Comparison of ENCODE assay signal across 11 mouse cellular contexts in the genomic region with DNA sequence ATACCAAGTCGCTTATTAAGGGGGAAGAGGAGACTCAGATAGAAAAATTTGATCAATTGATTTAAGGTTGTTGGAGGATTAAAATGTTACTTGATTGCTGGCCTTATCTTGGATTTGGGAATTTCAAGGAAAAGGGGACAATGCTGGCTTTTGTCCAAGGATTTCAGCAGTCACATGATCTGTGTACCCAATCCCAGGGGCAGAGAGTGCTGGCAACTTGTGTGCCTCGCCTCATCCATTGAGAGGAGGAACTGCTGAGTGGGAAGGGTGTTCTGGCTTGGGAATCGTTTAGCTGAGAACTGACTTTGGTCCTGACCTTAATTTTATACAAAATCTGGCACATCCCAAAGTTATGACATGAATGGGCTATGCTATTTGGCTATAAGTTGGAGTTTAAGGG.
DNase-seq lines count a peak whose midpoint lies in the region; ATAC-seq and TF ChIP-seq lines count a peak whose summit lies in the region.
"Had no signal": no experiment of that assay in that cellular context is flagged by ENCODE, and none has a peak within 500 bp of the region (broad histone marks: within the 10 kb centered on the region; RNA-seq: fewer than 3 reads in every experiment).

No protein-coding gene starts in this region.

- no peak; the same call in 1 of the 2 replicates for ATAC-seq in hindbrain, embryonic 13.5 days (ENCODE audit: low FRiP score)
- ATAC-seq in hindbrain, embryonic 16.5 days: no peak
- ATAC-seq in midbrain, embryonic 12.5 days (ENCODE audit: low FRiP score, low read depth): peak; percentile 54; the same call in 1 of the 2 replicates
- no peak for ATAC-seq in midbrain, embryonic 16.5 days
- peak; percentile 67; the same call in 1 of the 2 replicates for ATAC-seq in forebrain, postnatal 0 days
- ATAC-seq in stomach, embryonic 14.5 days (ENCODE audit: insufficient number of reproducible peaks, insufficient read depth, low FRiP score, low read depth): no peak
- ATAC-seq in granulocyte monocyte progenitor cell, adult 5-6 weeks (replicated peaks; ENCODE audit: poor library complexity, severe bottlenecking): no peak

- WGBS in hindbrain, embryonic 13.5 days: 41% methylated on average over 3 of the region's 3 CpGs
- 59% methylated on average over 3 of the region's 3 CpGs for WGBS in hindbrain, embryonic 16.5 days
- 55% methylated on average over 3 of the region's 3 CpGs for WGBS in midbrain, embryonic 12.5 days
- WGBS in midbrain, embryonic 16.5 days: 35% methylated on average over 3 of the region's 3 CpGs
- 35% methylated on average over 3 of the region's 3 CpGs for WGBS in forebrain, postnatal 0 days
- 34% methylated on average over 3 of the region's 3 CpGs for WGBS in stomach, embryonic 14.5 days

- 0 out of 2 replicates have a peak overlapping the region, but pooled peaks have one; percentile 4 for H3K27ac ChIP-seq in hindbrain, embryonic 13.5 days
- no peak overlapping the region for H3K27ac ChIP-seq in hindbrain, embryonic 16.5 days (ENCODE audit: low read depth, low read length)
- no peak overlapping the region for H3K27ac ChIP-seq in midbrain, embryonic 12.5 days (replicated peaks)
- H3K27ac ChIP-seq in midbrain, embryonic 16.5 days (ENCODE audit: low read length): no peak overlapping the region
- H3K27ac ChIP-seq in forebrain, postnatal 0 days (ENCODE audit: low read depth, low read length): no peak overlapping the region
- H3K27ac ChIP-seq in stomach, embryonic 14.5 days (ENCODE audit: low read length): peak overlapping the region; percentile 66

- H3K4me2 ChIP-seq in hindbrain, embryonic 13.5 days: no peak overlapping the region
- H3K4me2 ChIP-seq in hindbrain, embryonic 16.5 days (ENCODE audit: low read length): no peak overlapping the region
- H3K4me2 ChIP-seq in midbrain, embryonic 12.5 days (replicated peaks): no peak overlapping the region
- no peak overlapping the region for H3K4me2 ChIP-seq in midbrain, embryonic 16.5 days (ENCODE audit: low read length)
- no peak overlapping the region for H3K4me2 ChIP-seq in forebrain, postnatal 0 days (ENCODE audit: low read depth)
- no peak overlapping the region; the same call in 1 of the 2 replicates for H3K4me2 ChIP-seq in stomach, embryonic 14.5 days (replicated peaks; ENCODE audit: low read depth, low read length)

- no peaks in the 10 kb centered on the region for H3K27me3 ChIP-seq in hindbrain, embryonic 13.5 days
- H3K27me3 ChIP-seq in hindbrain, embryonic 16.5 days (replicated peaks; ENCODE audit: control insufficient read depth, insufficient read depth, low read length): no peaks in the 10 kb centered on the region
- H3K27me3 ChIP-seq in midbrain, embryonic 12.5 days: 0 out of 2 replicates have a peak, but pooled peaks cover 2% of the 10 kb centered on the region
- no peaks in the 10 kb centered on the region for H3K27me3 ChIP-seq in midbrain, embryonic 16.5 days (ENCODE audit: control insufficient read depth, insufficient read depth, low read depth, low read length)
- no peaks in the 10 kb centered on the region for H3K27me3 ChIP-seq in forebrain, postnatal 0 days (ENCODE audit: insufficient read depth, low read length)
- no peaks in the 10 kb centered on the region for H3K27me3 ChIP-seq in stomach, embryonic 14.5 days (ENCODE audit: control insufficient read depth, insufficient read depth, low read length)

- no peak overlapping the region for H3K4me3 ChIP-seq in hindbrain, embryonic 13.5 days
- no peak overlapping the region for H3K4me3 ChIP-seq in hindbrain, embryonic 16.5 days (ENCODE audit: low read length)
- H3K4me3 ChIP-seq in midbrain, embryonic 12.5 days: no peak overlapping the region
- no peak overlapping the region for H3K4me3 ChIP-seq in midbrain, embryonic 16.5 days (ENCODE audit: low read depth, low read length)
- no peak overlapping the region for H3K4me3 ChIP-seq in forebrain, postnatal 0 days (ENCODE audit: low read depth, low read length)
- no peak overlapping the region for H3K4me3 ChIP-seq in stomach, embryonic 14.5 days (ENCODE audit: low read depth, low read length)

- TF ChIP-seq CTCF in forebrain, postnatal 0 days (IDR thresholded peaks at IDR 0.05; ENCODE audit: low read depth): no peak

- no peaks in the 10 kb centered on the region for H3K9me3 ChIP-seq in hindbrain, embryonic 13.5 days
- H3K9me3 ChIP-seq in hindbrain, embryonic 16.5 days (ENCODE audit: control insufficient read depth, low read length): no peaks in the 10 kb centered on the region
- H3K9me3 ChIP-seq in midbrain, embryonic 12.5 days: no peaks in the 10 kb centered on the region
- no peaks in the 10 kb centered on the region for H3K9me3 ChIP-seq in midbrain, embryonic 16.5 days (replicated peaks; ENCODE audit: control insufficient read depth, low read length, poor library complexity, severe bottlenecking)
- H3K9me3 ChIP-seq in forebrain, postnatal 0 days (ENCODE audit: low read length): no peaks in the 10 kb centered on the region
- no peaks in the 10 kb centered on the region for H3K9me3 ChIP-seq in stomach, embryonic 14.5 days (ENCODE audit: control insufficient read depth, low read depth, low read length)
- H3K9me3 ChIP-seq: G1E had no signal

- no peaks in the 10 kb centered on the region for H3K36me3 ChIP-seq in hindbrain, embryonic 13.5 days
- no peaks in the 10 kb centered on the region for H3K36me3 ChIP-seq in hindbrain, embryonic 16.5 days (ENCODE audit: control insufficient read depth, insufficient read depth, low read length)
- no peaks in the 10 kb centered on the region for H3K36me3 ChIP-seq in midbrain, embryonic 12.5 days
- H3K36me3 ChIP-seq in midbrain, embryonic 16.5 days (ENCODE audit: control insufficient read depth, insufficient read depth, low read length): no peaks in the 10 kb centered on the region
- no peaks in the 10 kb centered on the region for H3K36me3 ChIP-seq in forebrain, postnatal 0 days (ENCODE audit: insufficient read depth)
- no peaks in the 10 kb centered on the region for H3K36me3 ChIP-seq in stomach, embryonic 14.5 days (ENCODE audit: control insufficient read depth, insufficient read depth, low read length)

- peaks cover 29% of the 10 kb centered on the region for H3K4me1 ChIP-seq in hindbrain, embryonic 13.5 days (replicated peaks)
- H3K4me1 ChIP-seq in hindbrain, embryonic 16.5 days (ENCODE audit: control insufficient read depth, insufficient read depth, low read depth, low read length): peaks cover 16% of the 10 kb centered on the region
- peaks cover 14% of the 10 kb centered on the region for H3K4me1 ChIP-seq in midbrain, embryonic 12.5 days
- peaks cover 5% of the 10 kb centered on the region; the same call in 1 of the 2 replicates for H3K4me1 ChIP-seq in midbrain, embryonic 16.5 days (ENCODE audit: control insufficient read depth, insufficient read depth, low read length)
- H3K4me1 ChIP-seq in forebrain, postnatal 0 days (ENCODE audit: insufficient read depth): 0 out of 2 replicates have a peak, but pooled peaks cover 3% of the 10 kb centered on the region
- peaks cover 45% of the 10 kb centered on the region for H3K4me1 ChIP-seq in stomach, embryonic 14.5 days (ENCODE audit: control insufficient read depth, insufficient read depth, low read length)

- no peak overlapping the region for H3K9ac ChIP-seq in hindbrain, embryonic 13.5 days
- no peak overlapping the region for H3K9ac ChIP-seq in hindbrain, embryonic 16.5 days (ENCODE audit: low read depth, low read length)
- H3K9ac ChIP-seq in midbrain, embryonic 12.5 days (replicated peaks): no peak overlapping the region
- H3K9ac ChIP-seq in midbrain, embryonic 16.5 days (ENCODE audit: low read depth, low read length): no peak overlapping the region
- no peak overlapping the region for H3K9ac ChIP-seq in forebrain, postnatal 0 days
- no peak overlapping the region for H3K9ac ChIP-seq in stomach, embryonic 14.5 days (replicated peaks; ENCODE audit: low read depth, low read length)

- DNase-seq in forebrain, postnatal 0 days: peak; percentile 43
- DNase-seq: adrenal gland, postnatal 10 days; cerebellum, adult 9-10 months; heart, postnatal 36 days had no signal

Comparison
In these comparisons a context has a peak if more than half of its experiments do, and no peak if none do; other contexts are left out.
1. ATAC-seq: peak in midbrain, embryonic 12.5 days (single experiment) and forebrain, postnatal 0 days (single experiment); none in hindbrain, embryonic 13.5 days (single experiment), hindbrain, embryonic 16.5 days (single experiment), midbrain, embryonic 16.5 days (single experiment), stomach, embryonic 14.5 days (single experiment) and granulocyte monocyte progenitor cell, adult 5-6 weeks (single experiment).
2. H3K27ac ChIP-seq: peak in hindbrain, embryonic 13.5 days (single experiment) and stomach, embryonic 14.5 days (single experiment); none in hindbrain, embryonic 16.5 days (single experiment), midbrain, embryonic 12.5 days (single experiment), midbrain, embryonic 16.5 days (single experiment) and forebrain, postnatal 0 days (single experiment).